ENCODE assay signal across 15 mouse cellular contexts in the genomic region with DNA sequence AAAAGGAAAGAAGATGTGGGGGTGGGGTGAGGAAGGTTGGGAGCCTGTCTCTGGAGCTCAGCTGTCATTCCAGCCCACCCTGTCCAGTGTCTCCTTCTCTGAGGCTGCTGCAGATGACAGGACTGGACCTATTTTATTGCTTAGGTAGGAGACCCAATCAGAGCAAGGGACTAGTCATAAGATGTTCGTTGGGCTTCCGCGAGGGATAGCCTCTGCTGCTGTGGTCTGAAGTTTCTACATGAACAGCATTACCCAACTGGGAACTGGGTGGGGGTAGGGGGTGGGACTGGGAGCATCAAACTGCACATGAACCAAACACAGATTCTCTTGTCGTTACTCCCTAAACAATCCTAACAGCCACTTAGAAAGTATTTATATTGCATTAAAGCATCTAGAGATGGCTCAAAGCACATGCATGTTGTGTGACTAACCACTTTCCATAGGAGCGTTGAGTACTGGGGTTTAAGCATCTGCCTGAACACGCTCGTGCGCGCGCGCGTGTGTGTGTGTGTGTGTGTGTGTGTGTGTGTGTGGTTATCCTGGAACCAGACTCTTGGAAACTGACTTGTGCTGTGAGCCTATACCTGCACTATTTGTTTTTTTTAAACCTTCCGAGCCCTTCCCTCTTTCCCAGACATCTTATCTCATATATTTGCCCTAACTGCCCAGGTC. TPM values are rescaled to one million over a fixed set of nuclear protein-coding genes. Genes with fewer than 3 reads are reported as not detected.
DNase-seq lines count a peak whose midpoint lies in the region; ATAC-seq and TF ChIP-seq lines count a peak whose summit lies in the region.
"Had no signal": no experiment of that assay in that cellular context is flagged by ENCODE, and none has a peak within 500 bp of the region (broad histone marks: within the 10 kb centered on the region; RNA-seq: fewer than 3 reads in every experiment).

No protein-coding gene starts in this region.

- no peaks in the 10 kb centered on the region for H3K27me3 ChIP-seq in forebrain, postnatal 0 days (ENCODE audit: insufficient read depth, low read length)
- no peaks in the 10 kb centered on the region for H3K27me3 ChIP-seq in midbrain, embryonic 12.5 days
- H3K27me3 ChIP-seq: limb, embryonic 12.5 days had no signal

- H3K9ac ChIP-seq in forebrain, postnatal 0 days = peak overlapping the region; percentile 23
- no peak overlapping the region; the same call in 1 of the 2 replicates for H3K9ac ChIP-seq in midbrain, embryonic 12.5 days (replicated peaks)
- H3K9ac ChIP-seq: limb, embryonic 12.5 days; liver, postnatal 0 days had no signal

- H3K9me3 ChIP-seq in forebrain, postnatal 0 days (ENCODE audit: low read length) = no peaks in the 10 kb centered on the region
- H3K9me3 ChIP-seq in midbrain, embryonic 12.5 days = no peaks in the 10 kb centered on the region
- H3K9me3 ChIP-seq: heart, embryonic 10.5 days; limb, embryonic 12.5 days had no signal

- peak overlapping the region; percentile 9; the same call in 1 of the 2 replicates for H3K4me3 ChIP-seq in left cerebral cortex, adult 2 months
- no peak overlapping the region for H3K4me3 ChIP-seq in forebrain, postnatal 0 days (ENCODE audit: low read depth, low read length)
- no peak overlapping the region for H3K4me3 ChIP-seq in midbrain, embryonic 12.5 days
- H3K4me3 ChIP-seq: heart, embryonic 10.5 days; limb, embryonic 12.5 days; myocyte had no signal

- peak; percentile 32 for ATAC-seq in forebrain, postnatal 0 days
- ATAC-seq in midbrain, embryonic 12.5 days (ENCODE audit: low FRiP score, low read depth) = peak; percentile 75
- ATAC-seq: liver, postnatal 0 days had no signal

- 73% methylated on average over 13 of the region's 13 CpGs for WGBS in forebrain, postnatal 0 days
- 67% methylated on average over 13 of the region's 13 CpGs for WGBS in midbrain, embryonic 12.5 days

- H3K4me2 ChIP-seq in forebrain, postnatal 0 days (ENCODE audit: low read depth) = peak overlapping the region; percentile 37
- H3K4me2 ChIP-seq in midbrain, embryonic 12.5 days (replicated peaks) = peak overlapping the region; percentile 34
- H3K4me2 ChIP-seq: limb, embryonic 12.5 days had no signal

- DNase-seq in left cerebral cortex, adult 2 months (ENCODE audit: extremely low spot score in 1 of 2, low spot score in 2 of 2) = no peak
- no peak for DNase-seq in left cerebral cortex, adult 11 months (ENCODE audit: low spot score)
- DNase-seq in forebrain, postnatal 0 days = no peak
- DNase-seq in urinary bladder, postnatal 10 days (ENCODE audit: low spot score) = no peak
- DNase-seq in thymus, postnatal 14 days = no peak
- DNase-seq in thymus, adult 18-20 months = no peak
- DNase-seq: cerebellum, adult 8-10 months; kidney, adult 9 months; layer of hippocampus, postnatal 36 days; liver, postnatal 0 days; lung, postnatal 4 days had no signal

- no peaks in the 10 kb centered on the region for H3K36me3 ChIP-seq in forebrain, postnatal 0 days (ENCODE audit: insufficient read depth)
- H3K36me3 ChIP-seq in midbrain, embryonic 12.5 days = no peaks in the 10 kb centered on the region
- H3K36me3 ChIP-seq: heart, embryonic 10.5 days; limb, embryonic 12.5 days had no signal

- TF ChIP-seq CTCF in left cerebral cortex, adult 2 months (IDR thresholded peaks at IDR 0.05) = no peak
- TF ChIP-seq CTCF in forebrain, postnatal 0 days (IDR thresholded peaks at IDR 0.05; ENCODE audit: low read depth) = no peak

- H3K4me1 ChIP-seq in forebrain, postnatal 0 days (ENCODE audit: insufficient read depth) = peaks cover 38% of the 10 kb centered on the region
- H3K4me1 ChIP-seq in midbrain, embryonic 12.5 days = peaks cover 45% of the 10 kb centered on the region

- intact Hi-C loops in left cerebral cortex, adult 2 months (cut with DNase I) = no loop called here

- peak overlapping the region; percentile 94 for H3K27ac ChIP-seq in left cerebral cortex, adult 2 months
- H3K27ac ChIP-seq in forebrain, postnatal 0 days (ENCODE audit: low read depth, low read length) = peak overlapping the region; percentile 90
- peak overlapping the region; percentile 60 for H3K27ac ChIP-seq in midbrain, embryonic 12.5 days (replicated peaks)
- H3K27ac ChIP-seq: heart, embryonic 10.5 days had no signal

RNA-seq across cellular contexts. Expression of a gene that starts 23.2 kb away (rescaled TPM):
- total RNA-seq in left cerebral cortex, adult 2 months (2021) = 1,000 to 10,000 TPM; 2,238 to 2,247 TPM
- 1,041 and 1,060 TPM in 2 replicates for total RNA-seq in forebrain, postnatal 0 days (2014; rRNA removed)
- 4,009 and 4,204 TPM in 2 replicates for polyA plus RNA-seq in forebrain, postnatal 0 days (2015; fragmentation: Nextera tagmentation; extraction: Ambion mirVana)
- polyA plus RNA-seq in midbrain, embryonic 12.5 days (2016; fragmentation: Nextera tagmentation; extraction: Ambion mirVana) = 1,734 and 1,740 TPM in 2 replicates
